Mouse (Mus musculus): ENCODE results near the gene H2-Ab1. TPM values are rescaled to one million over a fixed set of nuclear protein-coding genes. Genes with fewer than 3 reads are reported as not detected.
"Not testable (repeated sequence)": the region's sequence is repeated elsewhere in the genome, so short reads cannot be mapped to it uniquely, and the experiment has no call there.

Gene H2-Ab1
- polyA plus RNA-seq, 1 experiment from 2014 or later = 19.2 TPM

GRCm38 (mm10) chr17:34308161-34308560 is 50.7 kb downstream of the H2-Ab1 start:
- H3K27me3 ChIP-seq (replicated peaks; ENCODE audit: insufficient read depth, low read length) = no peaks in the 10 kb centered on the region
- H3K36me3 ChIP-seq (ENCODE audit: insufficient read depth, low read length) = no peaks in the 10 kb centered on the region
- no peaks in the 10 kb centered on the region for H3K9me3 ChIP-seq (ENCODE audit: low read length)
- ATAC-seq = no peak
- 66% methylated on average over 4 of the region's 4 CpGs for WGBS
- no peak overlapping the region for H3K4me3 ChIP-seq (ENCODE audit: low read depth, low read length)
- no peak overlapping the region for H3K4me2 ChIP-seq (replicated peaks; ENCODE audit: low read depth, low read length)
- no peak for DNase-seq (ENCODE audit: low spot score)
- H3K27ac ChIP-seq (ENCODE audit: low read length) = no peak overlapping the region
- no peak overlapping the region for H3K9ac ChIP-seq (replicated peaks; ENCODE audit: low read depth)
- H3K4me1 ChIP-seq (ENCODE audit: insufficient read depth, low read depth, low read length) = no peaks in the 10 kb centered on the region
- TF ChIP-seq EP300 (IDR thresholded peaks at IDR 0.05) (no peak), CTCF (IDR thresholded peaks at IDR 0.05) (no peak)

GRCm38 (mm10) chr17:34309225-34309624 is 51.7 kb downstream of the H2-Ab1 start:
- H3K9ac ChIP-seq (replicated peaks; ENCODE audit: low read depth) = 0 out of 2 replicates have a peak overlapping the region, but pooled peaks have one; percentile 20
- no peaks in the 10 kb centered on the region for H3K4me1 ChIP-seq (ENCODE audit: insufficient read depth, low read depth, low read length)
- H3K27ac ChIP-seq (ENCODE audit: low read length) = no peak overlapping the region
- TF ChIP-seq CTCF (IDR thresholded peaks at IDR 0.05) (no peak), EP300 (IDR thresholded peaks at IDR 0.05) (no peak)
- H3K36me3 ChIP-seq (ENCODE audit: insufficient read depth, low read length) = no peaks in the 10 kb centered on the region
- no peak for ATAC-seq
- H3K4me2 ChIP-seq (replicated peaks; ENCODE audit: low read depth, low read length) = peak overlapping the region; percentile 61
- H3K9me3 ChIP-seq (ENCODE audit: low read length) = no peaks in the 10 kb centered on the region
- 23% methylated on average over 10 of the region's 10 CpGs for WGBS
- no peak for DNase-seq (ENCODE audit: low spot score)
- H3K4me3 ChIP-seq (ENCODE audit: low read depth, low read length) = peak overlapping the region; percentile 51
- no peaks in the 10 kb centered on the region for H3K27me3 ChIP-seq (replicated peaks; ENCODE audit: insufficient read depth, low read length)

- 23% methylated on average over 38 of the region's 38 CpGs for WGBS
- H3K27ac ChIP-seq (ENCODE audit: low read length) = no peak overlapping the region
- DNase-seq (ENCODE audit: low spot score) = peak; percentile 71
- H3K9me3 ChIP-seq (ENCODE audit: low read length) = no peaks in the 10 kb centered on the region
- no peak for TF ChIP-seq CTCF (IDR thresholded peaks at IDR 0.05)
- no peak for TF ChIP-seq EP300 (IDR thresholded peaks at IDR 0.05)
- peak; percentile 73 for ATAC-seq
- no peaks in the 10 kb centered on the region for H3K4me1 ChIP-seq (ENCODE audit: insufficient read depth, low read depth, low read length)
- no peaks in the 10 kb centered on the region for H3K36me3 ChIP-seq (ENCODE audit: insufficient read depth, low read length)
- peak overlapping the region; percentile 51 for H3K4me3 ChIP-seq (ENCODE audit: low read depth, low read length)
- H3K27me3 ChIP-seq (replicated peaks; ENCODE audit: insufficient read depth, low read length) = no peaks in the 10 kb centered on the region
- peak overlapping the region; percentile 61 for H3K4me2 ChIP-seq (replicated peaks; ENCODE audit: low read depth, low read length)
- H3K9ac ChIP-seq (replicated peaks; ENCODE audit: low read depth) = peak overlapping the region; percentile 20; the same call in 1 of the 2 replicates
Observed at GRCm38 (mm10) chr17:34309683-34310385, 52.3 kb downstream of the H2-Ab1 start.

- H3K4me3 ChIP-seq (ENCODE audit: low read depth, low read length); H3K4me1 ChIP-seq (ENCODE audit: insufficient read depth, low read depth, low read length); H3K9me3 ChIP-seq (ENCODE audit: low read length); H3K36me3 ChIP-seq (ENCODE audit: insufficient read depth, low read length); H3K27ac ChIP-seq (ENCODE audit: low read length); H3K27me3 ChIP-seq (replicated peaks; ENCODE audit: insufficient read depth, low read length); DNase-seq (ENCODE audit: low spot score); ATAC-seq; H3K9ac ChIP-seq (replicated peaks; ENCODE audit: low read depth); H3K4me2 ChIP-seq (replicated peaks; ENCODE audit: low read depth, low read length): not testable (repeated sequence)
- 64% methylated on average over 3 of the region's 3 CpGs for WGBS
Observed at GRCm38 (mm10) chr17:34310526-34310925, 53.0 kb downstream of the H2-Ab1 start.

GRCm38 (mm10) chr17:34312185-34312584 is 54.7 kb downstream of the H2-Ab1 start:
- no peak overlapping the region for H3K4me2 ChIP-seq (replicated peaks; ENCODE audit: low read depth, low read length)

GRCm38 (mm10) chr17:34313393-34313792 is 55.9 kb downstream of the H2-Ab1 start:
- no peak overlapping the region for H3K9ac ChIP-seq (replicated peaks; ENCODE audit: low read depth)
- WGBS = 33% methylated on average over 3 of the region's 3 CpGs
- no peak overlapping the region for H3K4me3 ChIP-seq (ENCODE audit: low read depth, low read length)
- no peaks in the 10 kb centered on the region for H3K36me3 ChIP-seq (ENCODE audit: insufficient read depth, low read length)
- H3K9me3 ChIP-seq (ENCODE audit: low read length) = no peaks in the 10 kb centered on the region
- no peak for TF ChIP-seq EP300 (IDR thresholded peaks at IDR 0.05)
- peak; percentile 95 for TF ChIP-seq CTCF (IDR thresholded peaks at IDR 0.05)
- ATAC-seq = peak; percentile 68
- H3K27ac ChIP-seq (ENCODE audit: low read length) = no peak overlapping the region
- H3K4me2 ChIP-seq (replicated peaks; ENCODE audit: low read depth, low read length) = no peak overlapping the region
- DNase-seq (ENCODE audit: low spot score) = peak; percentile 75
- H3K27me3 ChIP-seq (replicated peaks; ENCODE audit: insufficient read depth, low read length) = no peaks in the 10 kb centered on the region
- no peaks in the 10 kb centered on the region for H3K4me1 ChIP-seq (ENCODE audit: insufficient read depth, low read depth, low read length)

More at GRCm38 (mm10) chr17:34312185-34312584, 54.7 kb downstream of the H2-Ab1 start:
- TF ChIP-seq EP300 (IDR thresholded peaks at IDR 0.05) (no peak), CTCF (IDR thresholded peaks at IDR 0.05) (no peak)
- Histone ChIP-seq H3K27ac (ENCODE audit: low read length) (no peak overlapping the region), H3K9me3 (ENCODE audit: low read length) (no peaks in the 10 kb centered on the region), H3K4me1 (ENCODE audit: insufficient read depth, low read depth, low read length) (no peaks in the 10 kb centered on the region), H3K27me3 (replicated peaks; ENCODE audit: insufficient read depth, low read length) (no peaks in the 10 kb centered on the region), H3K4me3 (ENCODE audit: low read depth, low read length) (no peak overlapping the region), H3K36me3 (ENCODE audit: insufficient read depth, low read length) (no peaks in the 10 kb centered on the region), H3K9ac (replicated peaks; ENCODE audit: low read depth) (no peak overlapping the region)
- 70% methylated on average over 1 of the region's 1 CpGs for WGBS
- DNase-seq (ENCODE audit: low spot score) (no peak), ATAC-seq (no peak)
